In genomic region chr17:24722220-24722924, GRCm38 (mm10) we compare ENCODE assay signal across 8 mouse cellular contexts. TPM values are rescaled to one million over a fixed set of nuclear protein-coding genes. Genes with fewer than 3 reads are reported as not detected.
DNase-seq lines count a peak whose midpoint lies in the region; ATAC-seq and TF ChIP-seq lines count a peak whose summit lies in the region.

No protein-coding gene starts in this region.

- peaks cover 35% of the 10 kb centered on the region for H3K36me3 ChIP-seq in G1E (replicated peaks)
- peaks cover 35% of the 10 kb centered on the region for H3K36me3 ChIP-seq in hindbrain, embryonic 10.5 days
- peaks cover 35% of the 10 kb centered on the region for H3K36me3 ChIP-seq in midbrain, embryonic 10.5 days

- peak overlapping the region; percentile 51 for H3K27ac ChIP-seq in gastrocnemius, adult 2 months
- no peak overlapping the region for H3K27ac ChIP-seq in hindbrain, embryonic 10.5 days
- no peak overlapping the region for H3K27ac ChIP-seq in midbrain, embryonic 10.5 days (replicated peaks)

- no peak for TF ChIP-seq CTCF in gastrocnemius, adult 2 months (IDR thresholded peaks at IDR 0.05)
- TF ChIP-seq CTCF in G1E (IDR thresholded peaks at IDR 0.05; ENCODE audit: low read depth, low read length), result no peak

- WGBS in hindbrain, embryonic 10.5 days, result 37% methylated on average over 13 of the region's 13 CpGs
- 46% methylated on average over 13 of the region's 13 CpGs for WGBS in midbrain, embryonic 10.5 days

- DNase-seq in gastrocnemius, adult 2 months, result no peak
- no peak for DNase-seq in gastrocnemius, postnatal 10 days
- DNase-seq in G1E (ENCODE audit: low spot score), result no peak
- DNase-seq in hindbrain, embryonic 10.5 days (ENCODE audit: low spot score), result peak; percentile 23
- no peak for DNase-seq in midbrain, embryonic 10.5 days (ENCODE audit: low spot score)
- no peak for DNase-seq in urinary bladder, postnatal 25 days (ENCODE audit: low spot score)
- no peak for DNase-seq in right cerebral cortex, postnatal 10 days (ENCODE audit: low spot score in 2 of 2)
- no peak for DNase-seq in urinary bladder, postnatal 4 days (ENCODE audit: low spot score in 2 of 2)

- peaks cover 3% of the 10 kb centered on the region; the same call in 1 of the 2 replicates for H3K27me3 ChIP-seq in G1E (ENCODE audit: insufficient read depth, low read length)
- H3K27me3 ChIP-seq in hindbrain, embryonic 10.5 days (ENCODE audit: insufficient read depth, poor library complexity, severe bottlenecking), result no peaks in the 10 kb centered on the region
- H3K27me3 ChIP-seq in midbrain, embryonic 10.5 days (ENCODE audit: low read depth, poor library complexity, severe bottlenecking), result no peaks in the 10 kb centered on the region

- ATAC-seq in G1E (ENCODE audit: extremely low read depth, insufficient number of reproducible peaks, low FRiP score, poor library complexity, severe bottlenecking), result no peak

- intact Hi-C loops in gastrocnemius, adult 2 months (cut with DNase I), result no loop called here

- H3K4me3 ChIP-seq in gastrocnemius, adult 2 months, result peak overlapping the region; percentile 98
- peak overlapping the region; percentile 74 for H3K4me3 ChIP-seq in G1E (ENCODE audit: low read depth, low read length)
- H3K4me3 ChIP-seq in hindbrain, embryonic 10.5 days, result peak overlapping the region; percentile 82
- H3K4me3 ChIP-seq in midbrain, embryonic 10.5 days, result peak overlapping the region; percentile 77

- H3K4me1 ChIP-seq in G1E (ENCODE audit: insufficient read depth, low read depth, low read length), result peaks cover 41% of the 10 kb centered on the region
- H3K4me1 ChIP-seq in hindbrain, embryonic 10.5 days (replicated peaks), result peaks cover 44% of the 10 kb centered on the region
- H3K4me1 ChIP-seq in midbrain, embryonic 10.5 days, result peaks cover 47% of the 10 kb centered on the region

- H3K9me3 ChIP-seq in G1E (replicated peaks), result no peaks in the 10 kb centered on the region
- no peaks in the 10 kb centered on the region for H3K9me3 ChIP-seq in hindbrain, embryonic 10.5 days
- H3K9me3 ChIP-seq in midbrain, embryonic 10.5 days (replicated peaks), result no peaks in the 10 kb centered on the region

RNA-seq across cellular contexts. Expression of gene Ndufb10, which starts 1.9 kb away (rescaled TPM):
- total RNA-seq in gastrocnemius, adult 2 months (2021), result 100 to 1,000 TPM; 367 to 608 TPM
- total RNA-seq in gastrocnemius, postnatal 10 days (2021), result 100 to 1,000 TPM; 400 to 516 TPM
- total RNA-seq in G1E (2014; fragmentation: Nextera tagmentation) (54.6 and 63.5 TPM in 2 replicates), G1E (2017) (185 and 206 TPM in 2 replicates)
- 372 and 429 TPM in 2 replicates for polyA plus RNA-seq in G1E (2012)
- polyA plus RNA-seq in hindbrain, embryonic 10.5 days (2016; fragmentation: Nextera tagmentation; extraction: Ambion mirVana), result 212 and 240 TPM in 2 replicates
- polyA plus RNA-seq in midbrain, embryonic 10.5 days (2016; fragmentation: Nextera tagmentation; extraction: Ambion mirVana), result 206 and 214 TPM in 2 replicates

RNA-seq across cellular contexts. Expression of gene Rps2, which starts 4.5 kb away (rescaled TPM):
- total RNA-seq in gastrocnemius, adult 2 months (2021), result 100 to 1,000 TPM; 508 to 641 TPM
- 100 to 1,000 TPM; 732 to 736 TPM for total RNA-seq in gastrocnemius, postnatal 10 days (2021)
- 3,970 and 4,105 TPM in 2 replicates for total RNA-seq in G1E (2014; fragmentation: Nextera tagmentation)
- 950 and 975 TPM in 2 replicates for total RNA-seq in G1E (2017)
- 2,688 and 3,723 TPM in 2 replicates for polyA plus RNA-seq in G1E (2012)
- polyA plus RNA-seq in hindbrain, embryonic 10.5 days (2016; fragmentation: Nextera tagmentation; extraction: Ambion mirVana), result 1,403 and 1,781 TPM in 2 replicates
- 1,457 and 1,841 TPM in 2 replicates for polyA plus RNA-seq in midbrain, embryonic 10.5 days (2016; fragmentation: Nextera tagmentation; extraction: Ambion mirVana)

RNA-seq across cellular contexts. Expression of gene Rnf151, which starts 4.5 kb away (rescaled TPM):
- not detected for total RNA-seq in gastrocnemius, adult 2 months (2021)
- not detected for total RNA-seq in gastrocnemius, postnatal 10 days (2021)
- not detected in 2 replicates for total RNA-seq in G1E (2014; fragmentation: Nextera tagmentation)
- 0.23 TPM in 1 of 2 replicates, not detected in the other for total RNA-seq in G1E (2017)
- polyA plus RNA-seq in G1E (2012), result 0.13 and 0.17 TPM in 2 replicates
- 0.22 TPM in 2 replicates for polyA plus RNA-seq in hindbrain, embryonic 10.5 days (2016; fragmentation: Nextera tagmentation; extraction: Ambion mirVana)
- polyA plus RNA-seq in midbrain, embryonic 10.5 days (2016; fragmentation: Nextera tagmentation; extraction: Ambion mirVana), result 0.26 and 0.51 TPM in 2 replicates

RNA-seq across cellular contexts. Expression of gene Rpl3l, which starts 5.2 kb away (rescaled TPM):
- 100 to 1,000 TPM; 753 to 889 TPM for total RNA-seq in gastrocnemius, adult 2 months (2021)
- total RNA-seq in gastrocnemius, postnatal 10 days (2021), result 100 to 1,000 TPM; 593 to 752 TPM
- total RNA-seq in G1E (2014; fragmentation: Nextera tagmentation) (not detected in 2 replicates), G1E (2017) (0.17 TPM in 1 of 2 replicates, not detected in the other)
- polyA plus RNA-seq in G1E (2012), result 0.07 TPM in 1 of 2 replicates, not detected in the other
- polyA plus RNA-seq in hindbrain, embryonic 10.5 days (2016; fragmentation: Nextera tagmentation; extraction: Ambion mirVana), result not detected in 2 replicates
- polyA plus RNA-seq in midbrain, embryonic 10.5 days (2016; fragmentation: Nextera tagmentation; extraction: Ambion mirVana), result not detected in 2 replicates

RNA-seq across cellular contexts. Expression of gene Msrb1, which starts 14.1 kb away (rescaled TPM):
- 100 to 1,000 TPM; 165 to 220 TPM for total RNA-seq in gastrocnemius, adult 2 months (2021)
- 100 to 1,000 TPM; 127 to 132 TPM for total RNA-seq in gastrocnemius, postnatal 10 days (2021)
- total RNA-seq in G1E (2014; fragmentation: Nextera tagmentation) (62.0 and 76.8 TPM in 2 replicates), G1E (2017) (34.6 and 39.2 TPM in 2 replicates)
- polyA plus RNA-seq in G1E (2012), result 10.1 and 14.6 TPM in 2 replicates
- 21.4 and 23.4 TPM in 2 replicates for polyA plus RNA-seq in hindbrain, embryonic 10.5 days (2016; fragmentation: Nextera tagmentation; extraction: Ambion mirVana)
- 19.2 and 20.5 TPM in 2 replicates for polyA plus RNA-seq in midbrain, embryonic 10.5 days (2016; fragmentation: Nextera tagmentation; extraction: Ambion mirVana)
